Mouse (Mus musculus): ENCODE results near the gene Oaz2. TPM values are rescaled to one million over a fixed set of nuclear protein-coding genes. Genes with fewer than 3 reads are reported as not detected.

Gene Oaz2
- polyA plus RNA-seq, 1 experiment: not detected

DNA sequence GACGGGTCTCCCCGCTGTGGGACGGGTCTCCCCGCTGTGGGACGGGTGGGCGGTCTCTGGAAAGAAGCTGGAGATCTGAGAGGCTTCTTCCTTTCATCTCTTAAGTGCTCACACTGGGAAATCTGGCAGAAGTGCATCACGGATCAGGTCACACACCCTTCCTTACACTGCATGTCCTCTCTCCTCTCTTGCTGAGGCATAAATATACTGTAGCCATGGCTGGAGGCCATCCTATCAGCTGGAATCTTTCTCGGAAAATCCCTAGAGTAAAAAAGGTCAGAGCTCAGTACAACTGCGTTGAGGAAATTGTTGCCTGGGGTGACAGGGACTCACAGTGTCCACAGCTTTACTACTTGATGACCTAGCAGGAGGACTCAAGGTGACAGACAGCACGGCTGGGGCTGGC, 53.4 kb downstream of the Oaz2 start:
- 64% methylated on average over 10 of the region's 10 CpGs for WGBS
- peaks cover 13% of the 10 kb centered on the region for H3K4me1 ChIP-seq (ENCODE audit: control insufficient read depth, insufficient read depth, low read length)
- TF ChIP-seq POLR2A (IDR thresholded peaks at IDR 0.05; ENCODE audit: insufficient read depth, low read depth, low read length): no peak
- TF ChIP-seq CTCF (IDR thresholded peaks at IDR 0.05; ENCODE audit: insufficient read depth, low read depth, low read length): no peak
- H3K27ac ChIP-seq (ENCODE audit: insufficient read depth, low read depth, low read length): no peak overlapping the region
- H3K4me3 ChIP-seq (ENCODE audit: insufficient read depth, low read depth, low read length): no peak overlapping the region

DNA sequence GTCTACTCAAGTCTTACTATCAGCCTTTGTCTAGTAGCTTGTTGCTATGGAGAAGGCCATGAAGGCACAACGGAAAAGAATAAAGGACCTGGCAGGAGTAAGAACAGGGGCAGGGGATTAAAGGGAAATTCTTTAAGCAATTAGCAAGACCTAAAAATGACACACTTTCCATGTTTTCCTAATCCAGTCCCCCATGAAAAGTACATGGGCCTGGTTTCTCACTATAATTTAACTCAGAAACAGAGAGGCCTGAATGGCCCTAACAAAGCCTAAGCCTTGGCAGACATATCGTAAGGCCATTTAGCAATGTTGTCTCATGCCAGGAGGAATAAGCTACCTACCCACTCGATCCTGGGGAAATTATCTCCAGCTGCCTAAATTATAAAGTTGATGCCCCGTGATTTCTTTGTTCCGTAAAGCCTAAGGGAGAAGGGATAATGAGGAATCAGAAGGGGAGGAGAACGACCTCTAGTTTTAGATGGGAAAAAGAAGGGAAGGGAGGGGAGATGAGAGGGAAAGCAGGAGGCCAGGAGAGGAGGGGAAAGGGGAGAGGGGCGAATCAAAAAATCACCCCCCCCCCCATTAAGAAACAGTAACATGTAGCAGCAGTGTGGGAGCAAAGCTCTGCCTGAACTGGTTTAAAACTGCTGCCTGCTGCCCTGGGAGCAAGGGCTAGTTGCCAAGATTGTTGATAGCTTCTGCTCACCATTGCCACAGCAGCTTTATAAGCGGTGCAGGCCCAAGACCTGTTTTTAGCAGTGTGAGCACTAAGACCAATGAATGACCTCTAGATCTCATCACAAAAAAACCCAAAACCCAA, 56.9 kb downstream of the Oaz2 start:
- TF ChIP-seq CTCF (IDR thresholded peaks at IDR 0.05; ENCODE audit: insufficient read depth, low read depth, low read length) (no peak), POLR2A (IDR thresholded peaks at IDR 0.05; ENCODE audit: insufficient read depth, low read depth, low read length) (no peak)
- H3K4me1 ChIP-seq (ENCODE audit: control insufficient read depth, insufficient read depth, low read length): peaks cover 13% of the 10 kb centered on the region
- H3K4me3 ChIP-seq (ENCODE audit: insufficient read depth, low read depth, low read length): no peak overlapping the region
- peak overlapping the region; percentile 83 for H3K27ac ChIP-seq (ENCODE audit: insufficient read depth, low read depth, low read length)
- 17% methylated on average over 8 of the region's 8 CpGs for WGBS

DNA sequence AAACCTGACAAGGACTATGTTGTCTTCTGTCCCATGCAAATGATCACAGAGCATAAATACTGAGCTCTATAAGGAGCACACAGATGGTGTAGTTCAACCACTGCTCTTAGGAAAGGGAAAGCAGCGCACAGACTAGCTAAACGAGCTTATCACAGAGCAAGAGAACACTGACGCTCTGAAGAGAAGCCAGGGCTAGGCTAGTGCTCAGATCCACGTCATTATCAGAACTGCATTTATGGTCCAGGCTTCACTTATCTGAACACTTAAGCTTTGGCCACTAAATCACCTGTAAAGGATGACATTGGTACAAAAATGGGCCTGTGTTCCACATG, 57.5 kb downstream of the Oaz2 start:
- H3K4me1 ChIP-seq (ENCODE audit: control insufficient read depth, insufficient read depth, low read length): peaks cover 13% of the 10 kb centered on the region
- no peak overlapping the region for H3K4me3 ChIP-seq (ENCODE audit: insufficient read depth, low read depth, low read length)
- TF ChIP-seq CTCF (IDR thresholded peaks at IDR 0.05; ENCODE audit: insufficient read depth, low read depth, low read length) (no peak), POLR2A (IDR thresholded peaks at IDR 0.05; ENCODE audit: insufficient read depth, low read depth, low read length) (no peak)
- H3K27ac ChIP-seq (ENCODE audit: insufficient read depth, low read depth, low read length): peak overlapping the region; percentile 83
- 35% methylated on average over 4 of the region's 4 CpGs for WGBS

DNA sequence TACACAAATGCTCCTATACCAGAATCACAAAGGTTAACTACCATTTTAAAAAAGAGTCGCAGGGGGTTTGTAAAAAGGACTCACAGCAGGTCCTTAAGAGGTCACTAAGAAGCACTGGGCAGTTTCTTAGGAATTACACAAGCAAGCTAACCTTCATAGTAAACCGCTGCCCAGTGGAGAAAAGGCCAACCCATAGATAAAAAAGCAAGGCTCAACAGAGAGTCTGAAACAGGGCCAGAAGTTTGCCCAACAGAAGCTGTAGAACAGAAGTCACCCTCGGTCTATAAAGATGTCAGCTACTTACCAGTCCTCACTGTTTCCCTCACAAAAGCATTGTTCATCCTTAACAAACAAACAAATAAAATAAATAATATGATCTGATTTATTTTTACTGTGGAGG, 58.6 kb downstream of the Oaz2 start:
- peaks cover 12% of the 10 kb centered on the region for H3K4me1 ChIP-seq (ENCODE audit: control insufficient read depth, insufficient read depth, low read length)
- WGBS: 50% methylated on average over 3 of the region's 3 CpGs
- H3K4me3 ChIP-seq (ENCODE audit: insufficient read depth, low read depth, low read length): no peak overlapping the region
- no peak overlapping the region for H3K27ac ChIP-seq (ENCODE audit: insufficient read depth, low read depth, low read length)
- TF ChIP-seq POLR2A (IDR thresholded peaks at IDR 0.05; ENCODE audit: insufficient read depth, low read depth, low read length): no peak
- no peak for TF ChIP-seq CTCF (IDR thresholded peaks at IDR 0.05; ENCODE audit: insufficient read depth, low read depth, low read length)

DNA sequence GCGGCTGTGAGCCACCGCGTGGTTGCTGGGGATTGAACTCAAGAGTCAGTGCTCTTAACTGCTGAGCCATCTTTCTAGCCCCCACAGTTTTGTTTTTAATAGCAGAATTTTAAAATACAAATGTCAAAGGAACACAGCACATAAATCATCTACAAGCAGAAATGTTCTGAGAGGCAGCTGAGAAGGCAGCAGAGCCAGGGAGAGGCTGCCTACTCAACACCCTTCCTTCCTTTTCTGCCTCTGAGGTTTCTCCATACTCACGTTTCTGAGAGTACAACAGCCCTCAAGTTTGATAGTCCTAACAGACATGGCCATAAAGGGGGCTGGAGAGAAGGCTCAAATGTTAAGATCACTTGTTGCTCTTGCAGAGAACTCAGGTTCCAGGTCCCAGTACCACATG, 59.7 kb downstream of the Oaz2 start:
- TF ChIP-seq POLR2A (IDR thresholded peaks at IDR 0.05; ENCODE audit: insufficient read depth, low read depth, low read length) (no peak), CTCF (IDR thresholded peaks at IDR 0.05; ENCODE audit: insufficient read depth, low read depth, low read length) (no peak)
- H3K4me3 ChIP-seq (ENCODE audit: insufficient read depth, low read depth, low read length): no peak overlapping the region
- WGBS: 82% methylated on average over 4 of the region's 4 CpGs
- H3K4me1 ChIP-seq (ENCODE audit: control insufficient read depth, insufficient read depth, low read length): peaks cover 10% of the 10 kb centered on the region
- H3K27ac ChIP-seq (ENCODE audit: insufficient read depth, low read depth, low read length): no peak overlapping the region

DNA sequence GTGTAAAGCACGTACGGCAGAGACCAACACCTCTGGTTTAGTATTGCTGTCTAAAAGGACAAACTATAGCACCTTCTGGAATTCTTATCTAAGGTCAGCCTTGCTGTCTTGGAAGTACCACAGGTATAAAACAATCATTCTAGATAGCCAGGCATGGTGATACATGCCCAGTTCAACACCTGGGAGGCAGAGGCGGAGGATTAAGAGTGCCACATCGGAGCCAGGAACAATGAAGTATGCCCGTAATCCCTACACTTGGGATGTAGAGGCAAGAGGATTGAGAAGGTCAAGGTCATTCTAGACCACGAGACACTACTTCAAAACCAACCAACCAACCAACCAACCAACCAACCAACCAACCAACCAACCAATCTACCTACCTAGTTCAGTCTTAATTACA, 60.8 kb downstream of the Oaz2 start:
- no peak overlapping the region for H3K4me3 ChIP-seq (ENCODE audit: insufficient read depth, low read depth, low read length)
- 97% methylated on average over 6 of the region's 6 CpGs for WGBS
- H3K27ac ChIP-seq (ENCODE audit: insufficient read depth, low read depth, low read length): no peak overlapping the region
- TF ChIP-seq POLR2A (IDR thresholded peaks at IDR 0.05; ENCODE audit: insufficient read depth, low read depth, low read length) (no peak), CTCF (IDR thresholded peaks at IDR 0.05; ENCODE audit: insufficient read depth, low read depth, low read length) (no peak)
- peaks cover 10% of the 10 kb centered on the region for H3K4me1 ChIP-seq (ENCODE audit: control insufficient read depth, insufficient read depth, low read length)

DNA sequence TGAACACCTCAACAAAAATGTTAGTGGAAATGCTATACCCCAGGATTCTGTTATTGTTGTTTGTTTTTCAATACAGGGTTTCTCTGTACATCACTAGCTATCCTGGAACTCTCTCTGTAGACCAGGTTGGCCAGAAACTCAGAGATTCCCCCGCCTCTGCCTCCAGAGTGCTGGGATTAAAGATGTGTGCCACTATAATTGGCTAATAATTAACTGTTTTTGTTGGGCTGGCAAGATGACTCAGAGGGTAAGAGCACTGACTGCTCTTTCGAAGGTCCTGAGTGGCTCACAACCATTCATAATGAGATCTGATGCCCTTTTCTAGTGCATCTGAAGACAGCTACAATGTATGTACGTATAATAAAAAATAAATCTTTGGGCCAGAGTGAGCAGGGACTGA, 67.1 kb downstream of the Oaz2 start:
- Histone ChIP-seq H3K27ac (ENCODE audit: insufficient read depth, low read depth, low read length) (no peak overlapping the region), H3K4me3 (ENCODE audit: insufficient read depth, low read depth, low read length) (no peak overlapping the region), H3K4me1 (ENCODE audit: control insufficient read depth, insufficient read depth, low read length) (peaks cover 3% of the 10 kb centered on the region; the same call in 1 of the 2 replicates)
- WGBS: 48% methylated on average over 3 of the region's 3 CpGs
- TF ChIP-seq CTCF (IDR thresholded peaks at IDR 0.05; ENCODE audit: insufficient read depth, low read depth, low read length) (no peak), POLR2A (IDR thresholded peaks at IDR 0.05; ENCODE audit: insufficient read depth, low read depth, low read length) (no peak)

Other genes starting within 250 kb of the Oaz2 start
- not detected in 2 replicates for gene Slc51b, start 245.0 kb upstream of the Oaz2 start, polyA plus RNA-seq (2012; ENCODE audit: insufficient read depth, insufficient read length, low replicate concordance, missing spikeins)
- gene Mtfmt, start 232.2 kb upstream of the Oaz2 start, polyA plus RNA-seq (2012; ENCODE audit: insufficient read depth, insufficient read length, low replicate concordance, missing spikeins): not detected in 2 replicates
- not detected in 2 replicates for gene Spg21, start 207.1 kb upstream of the Oaz2 start, polyA plus RNA-seq (2012; ENCODE audit: insufficient read depth, insufficient read length, low replicate concordance, missing spikeins)
- not detected in 2 replicates for gene Ankdd1a, start 147.8 kb upstream of the Oaz2 start, polyA plus RNA-seq (2012; ENCODE audit: insufficient read depth, insufficient read length, low replicate concordance, missing spikeins)
- not detected in 2 replicates for gene Plekho2, start 88.0 kb upstream of the Oaz2 start, polyA plus RNA-seq (2012; ENCODE audit: insufficient read depth, insufficient read length, low replicate concordance, missing spikeins)
- gene Pif1, start 80.8 kb upstream of the Oaz2 start, polyA plus RNA-seq (2012; ENCODE audit: insufficient read depth, insufficient read length, low replicate concordance, missing spikeins): not detected in 2 replicates
- gene Rbpms2, start 38.4 kb upstream of the Oaz2 start, polyA plus RNA-seq (2012; ENCODE audit: insufficient read depth, insufficient read length, low replicate concordance, missing spikeins): not detected in 2 replicates
- gene Zfp609, start 159.6 kb downstream of the Oaz2 start, polyA plus RNA-seq (2012; ENCODE audit: insufficient read depth, insufficient read length, low replicate concordance, missing spikeins): not detected in 2 replicates
- gene Pclaf, start 222.2 kb downstream of the Oaz2 start, polyA plus RNA-seq (2012; ENCODE audit: insufficient read depth, insufficient read length, low replicate concordance, missing spikeins): not detected in 2 replicates
- 109 TPM in 1 of 2 replicates, not detected in the other for gene Trip4, start 240.8 kb downstream of the Oaz2 start, polyA plus RNA-seq (2012; ENCODE audit: insufficient read depth, insufficient read length, low replicate concordance, missing spikeins)
- 103 TPM in 1 of 2 replicates, not detected in the other for gene Csnk1g1, start 240.9 kb downstream of the Oaz2 start, polyA plus RNA-seq (2012; ENCODE audit: insufficient read depth, insufficient read length, low replicate concordance, missing spikeins)